Comparison of ENCODE assay signal across 11 mouse cellular contexts in the genomic region with DNA sequence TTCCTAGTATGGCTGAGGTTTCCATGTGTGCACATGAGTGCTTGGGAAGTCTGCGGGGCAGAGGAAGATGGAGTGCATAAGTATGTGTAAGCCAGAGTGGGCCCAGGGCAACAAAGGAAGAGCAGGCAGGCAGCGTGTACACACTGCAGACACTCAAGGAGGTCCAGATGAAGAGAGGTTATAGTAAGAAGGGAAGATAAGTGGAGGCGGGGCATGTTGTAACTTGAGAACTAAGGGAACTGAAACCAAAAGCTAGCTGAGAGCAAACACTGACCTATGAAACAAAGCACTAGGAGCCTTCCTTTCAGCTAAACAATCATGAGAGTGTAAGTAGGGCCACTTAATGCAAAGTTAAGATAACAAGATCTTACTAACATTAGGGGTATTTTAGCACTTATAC.
DNase-seq lines count a peak whose midpoint lies in the region.
"Had no signal": no experiment of that assay in that cellular context is flagged by ENCODE, and none has a peak within 500 bp of the region (broad histone marks: within the 10 kb centered on the region; RNA-seq: fewer than 3 reads in every experiment).

No protein-coding gene starts in this region.

- DNase-seq in embryo, embryonic 10 days (ENCODE audit: low spot score), result peak; percentile 75
- no peak for DNase-seq in embryo, embryonic 9.5 days (ENCODE audit: extremely low spot score)
- peak; percentile 53 to 67 for DNase-seq in spleen, postnatal 36 days (ENCODE audit: low spot score in 2 of 2)
- DNase-seq in spleen, adult 12 weeks (ENCODE audit: low spot score), result no peak
- DNase-seq in lung, postnatal 25 days (ENCODE audit: low spot score), result peak; percentile 66
- no peak for DNase-seq in gastrocnemius, postnatal 25 days
- no peak for DNase-seq in left cerebral cortex, postnatal 14 days (ENCODE audit: low spot score in 2 of 2)
- no peak for DNase-seq in ovary, postnatal 14 days (ENCODE audit: low spot score)
- DNase-seq: adrenal gland, postnatal 10 days; cerebellum, adult 9-10 months; kidney, postnatal 14 days had no signal

- intact Hi-C loops in left cerebral cortex, postnatal 14 days (cut with DNase I), result no loop called here

Comparison
In these comparisons a context has a peak if more than half of its experiments do, and no peak if none do; other contexts are left out.
1. DNase-seq: peak in embryo, embryonic 10 days (single experiment), spleen, postnatal 36 days (2 of 2) and lung, postnatal 25 days (single experiment); none in embryo, embryonic 9.5 days (single experiment), spleen, adult 12 weeks (single experiment), gastrocnemius, postnatal 25 days (single experiment), left cerebral cortex, postnatal 14 days (0 of 2) and ovary, postnatal 14 days (single experiment).